Comparison of ENCODE assay signal across 8 mouse cellular contexts in the genomic region with DNA sequence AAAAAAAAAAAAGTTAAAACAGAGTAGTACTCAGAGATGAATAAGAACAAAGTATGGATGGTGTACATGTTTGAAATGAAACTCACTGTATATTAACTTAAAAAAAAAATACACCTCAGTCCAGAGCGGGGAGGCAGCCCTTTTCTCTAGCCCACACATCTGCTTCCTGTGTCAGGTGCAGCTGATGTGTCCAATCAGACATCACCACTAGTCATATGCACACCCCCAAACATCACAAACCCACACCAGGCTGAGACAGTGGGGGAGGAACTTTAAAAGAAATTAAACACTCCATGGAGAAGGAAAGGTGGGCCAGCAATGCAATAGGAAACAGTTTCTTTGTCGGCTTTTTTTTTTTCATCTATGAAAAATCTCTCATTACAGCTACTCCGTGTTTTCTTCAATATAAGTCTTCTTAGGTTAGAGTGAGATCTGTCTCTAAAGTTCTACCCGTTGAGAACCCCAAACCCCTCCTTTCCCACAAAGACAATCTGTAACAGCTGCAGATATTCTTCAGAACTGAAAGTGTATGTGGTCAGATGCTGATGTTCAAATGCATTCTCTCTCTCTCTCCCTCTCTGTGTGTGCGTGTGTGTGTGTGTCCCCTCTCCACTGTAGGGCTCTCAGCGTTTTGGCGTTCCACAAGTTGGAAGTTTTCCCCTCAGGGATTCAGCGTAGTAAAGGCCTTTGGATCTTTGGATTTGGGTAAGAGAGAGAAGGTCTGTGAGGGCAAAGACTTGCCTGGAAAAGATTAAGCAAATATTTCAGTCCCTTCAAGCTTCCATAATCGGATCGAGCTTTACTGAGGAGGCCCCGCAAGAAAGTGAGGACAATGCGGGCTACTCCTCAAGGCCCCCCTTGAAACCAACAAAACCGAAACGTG. TPM values are rescaled to one million over a fixed set of nuclear protein-coding genes. Genes with fewer than 3 reads are reported as not detected.
DNase-seq lines count a peak whose midpoint lies in the region; ATAC-seq and TF ChIP-seq lines count a peak whose summit lies in the region.

No protein-coding gene starts in this region.

- no peak for ATAC-seq in lung, embryonic 14.5 days (ENCODE audit: insufficient read depth)
- peak; percentile 2; the same call in 1 of the 2 replicates for ATAC-seq in midbrain, embryonic 15.5 days (replicated peaks)
- no peak for ATAC-seq in monocyte, adult 5-6 weeks (replicated peaks; ENCODE audit: insufficient number of reproducible peaks, low FRiP score, low TSS enrichment, poor library complexity, severe bottlenecking)

- 0 out of 2 replicates have a peak overlapping the region, but pooled peaks have one; percentile 32 for H3K27ac ChIP-seq in lung, embryonic 14.5 days (ENCODE audit: low read depth)
- H3K27ac ChIP-seq in midbrain, embryonic 15.5 days: peak overlapping the region; percentile 41; the same call in 1 of the 2 replicates

- peak overlapping the region; percentile 68 for H3K4me2 ChIP-seq in lung, embryonic 14.5 days
- H3K4me2 ChIP-seq in midbrain, embryonic 15.5 days: peak overlapping the region; percentile 76

- peak overlapping the region; percentile 65 for H3K9ac ChIP-seq in lung, embryonic 14.5 days
- peak overlapping the region; percentile 57 for H3K9ac ChIP-seq in midbrain, embryonic 15.5 days

- H3K9me3 ChIP-seq in lung, embryonic 14.5 days (ENCODE audit: low read depth, low read length): no peaks in the 10 kb centered on the region
- H3K9me3 ChIP-seq in midbrain, embryonic 15.5 days: no peaks in the 10 kb centered on the region

- no peak for TF ChIP-seq CTCF in lung, embryonic 14.5 days (IDR thresholded peaks at IDR 0.05; ENCODE audit: low read depth)

- H3K36me3 ChIP-seq in lung, embryonic 14.5 days (ENCODE audit: insufficient read depth): peaks cover 12% of the 10 kb centered on the region; the same call in 1 of the 2 replicates
- peaks cover 3% of the 10 kb centered on the region; the same call in 1 of the 2 replicates for H3K36me3 ChIP-seq in midbrain, embryonic 15.5 days (replicated peaks)

- H3K4me3 ChIP-seq in lung, embryonic 14.5 days (ENCODE audit: low read depth, low read length): peak overlapping the region; percentile 56
- peak overlapping the region; percentile 54 for H3K4me3 ChIP-seq in midbrain, embryonic 15.5 days

- no peaks in the 10 kb centered on the region for H3K4me1 ChIP-seq in lung, embryonic 14.5 days (ENCODE audit: insufficient read depth)
- peaks cover 19% of the 10 kb centered on the region for H3K4me1 ChIP-seq in midbrain, embryonic 15.5 days

- no peaks in the 10 kb centered on the region for H3K27me3 ChIP-seq in lung, embryonic 14.5 days (ENCODE audit: insufficient read depth, low read length)
- H3K27me3 ChIP-seq in midbrain, embryonic 15.5 days (replicated peaks): no peaks in the 10 kb centered on the region

- no peak for DNase-seq in lung, embryonic 14.5 days
- DNase-seq in lung, postnatal 10 days: no peak
- DNase-seq in c-Kit-negative CD71-positive TER-119-positive erythroid progenitor cells, embryonic 14.5 days (ENCODE audit: low read depth, low spot score): peak; percentile 11
- peak; percentile 69 for DNase-seq in induced T-regulatory cell, adult 2 months (ENCODE audit: low read depth)
- DNase-seq in cerebellum, postnatal 10 days: no peak
- DNase-seq in cerebellum, adult 18-20 months: no peak

- 15% methylated on average over 14 of the region's 14 CpGs for WGBS in lung, embryonic 14.5 days
- 19% methylated on average over 14 of the region's 14 CpGs for WGBS in midbrain, embryonic 15.5 days

RNA-seq across cellular contexts. Expression of a gene that starts 0.7 kb away (rescaled TPM):
- polyA plus RNA-seq in lung, embryonic 14.5 days (2014; fragmentation: Nextera tagmentation; extraction: Ambion mirVana): 35.5 and 36.4 TPM in 2 replicates
- 41.9 and 43.0 TPM in 2 replicates for polyA plus RNA-seq in midbrain, embryonic 15.5 days (2015; fragmentation: Nextera tagmentation; extraction: Ambion mirVana)
- 34.7 to 46.4 TPM (median 44.7 TPM) in 3 replicates for total RNA-seq in monocyte, adult 5-6 weeks (2017)

RNA-seq across cellular contexts. Expression of a gene that starts 49.1 kb away (rescaled TPM):
- 94.8 and 97.4 TPM in 2 replicates for polyA plus RNA-seq in lung, embryonic 14.5 days (2014; fragmentation: Nextera tagmentation; extraction: Ambion mirVana)
- polyA plus RNA-seq in midbrain, embryonic 15.5 days (2015; fragmentation: Nextera tagmentation; extraction: Ambion mirVana): 39.5 and 43.4 TPM in 2 replicates
- 6.6 to 11.6 TPM (median 11.3 TPM) in 3 replicates for total RNA-seq in monocyte, adult 5-6 weeks (2017)

Comparison
In these comparisons a context has a peak if more than half of its experiments do, and no peak if none do; other contexts are left out.
1. DNase-seq: peak in c-Kit-negative CD71-positive TER-119-positive erythroid progenitor cells, embryonic 14.5 days (single experiment) and induced T-regulatory cell, adult 2 months (single experiment); none in lung, embryonic 14.5 days (single experiment), lung, postnatal 10 days (single experiment), cerebellum, postnatal 10 days (0 of 2) and cerebellum, adult 18-20 months (0 of 2).